Mouse (Mus musculus) thymus, adult 2 months (tissue): Measurements from ENCODE around the gene Sema7a.

Experiments
- CTCF ChIP-seq: fragments of 200-500 bp; IDR thresholded peaks from 2 replicates; pipeline ENCODE4 v1.5.1; 2012; ENCODE audit warnings: mild to moderate bottlenecking, control low read depth, low read length, moderate library complexity, borderline replicate concordance; ENCODE audit not compliant: control insufficient read depth, poor library complexity, insufficient read depth; ENCODE audit errors: extremely low read depth
- POLR2A ChIP-seq: fragments of 200-500 bp; IDR thresholded peaks from 2 replicates; pipeline ENCODE4 v1.6.1; 2012; ENCODE audit warnings: mild to moderate bottlenecking, low read length, control low read depth, moderate library complexity; ENCODE audit not compliant: control insufficient read depth, poor library complexity, insufficient read depth; ENCODE audit errors: extremely low read depth

DNA sequence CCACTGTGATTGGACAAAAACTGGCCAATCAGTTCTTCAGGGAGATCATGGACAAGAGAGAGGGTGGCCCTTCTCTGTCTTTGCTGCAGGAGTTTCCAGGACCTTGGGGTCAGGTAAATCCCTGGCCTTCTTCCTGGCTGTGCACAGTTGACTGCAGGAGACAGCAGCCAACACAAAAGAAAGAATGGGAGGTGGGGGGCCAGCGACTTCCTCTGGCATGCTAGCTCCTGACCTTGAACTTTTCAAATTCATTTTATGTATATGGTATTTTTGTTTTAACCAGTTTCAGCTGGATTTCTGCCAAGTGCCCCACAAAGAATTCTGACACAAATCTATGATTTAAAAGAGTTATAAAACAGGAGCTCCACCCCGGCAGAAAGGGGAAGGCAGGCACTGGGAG, 63.4 kb downstream of the Sema7a start:
- no peak for TF ChIP-seq CTCF
- no peak for TF ChIP-seq POLR2A
